Mouse (Mus musculus) stomach, postnatal 0 days (tissue): ENCODE results near the gene Ccdc163. TPM values are rescaled to one million over a fixed set of nuclear protein-coding genes. Genes with fewer than 3 reads are reported as not detected.
"Not testable (repeated sequence)": the region's sequence is repeated elsewhere in the genome, so short reads cannot be mapped to it uniquely, and the experiment has no call there.

Experiments
- ATAC-seq: fragments of 200-750 bp; cut with Nextera tagmentation; 2 replicates; pipeline ENCODE4 v1.8.0; 2017; ENCODE audit not compliant: low FRiP score, low TSS enrichment
- DNase-seq: peaks from one replicate; pipeline ENCODE4 v3.0.0-alpha.2; 2016; ENCODE audit warnings: low spot score
- H3K27ac ChIP-seq: fragments of 300-500 bp; sonication (generic); replicated peaks from 2 replicates; pipeline ENCODE4 v1.5.1; 2014; ENCODE audit warnings: mild to moderate bottlenecking, control low read depth
- H3K27me3 ChIP-seq: fragments of 300-500 bp; sonication (generic); 2 replicates; pipeline ENCODE4 v1.6.1; 2014; ENCODE audit warnings: low read length; ENCODE audit not compliant: control insufficient read depth, insufficient read depth
- H3K36me3 ChIP-seq: fragments of 300-500 bp; sonication (generic); 2 replicates; pipeline ENCODE4 v1.6.1; 2014; ENCODE audit warnings: low read length, mixed read lengths; ENCODE audit not compliant: control insufficient read depth, insufficient read depth
- H3K4me1 ChIP-seq: fragments of 300-500 bp; sonication (generic); replicated peaks from 2 replicates; pipeline ENCODE4 v1.6.1; 2014; ENCODE audit warnings: antibody characterized with exemption; ENCODE audit not compliant: control insufficient read depth, insufficient read depth
- H3K4me2 ChIP-seq: fragments of 300-500 bp; sonication (generic); replicated peaks from 2 replicates; pipeline ENCODE4 v1.6.1; 2014; ENCODE audit warnings: low read depth, mild to moderate bottlenecking, control low read depth, moderate library complexity
- H3K4me3 ChIP-seq: fragments of 300-500 bp; sonication (generic); 2 replicates; pipeline ENCODE4 v1.5.1; 2014; ENCODE audit warnings: low read depth, low read length, control low read depth
- H3K9ac ChIP-seq: fragments of 300-500 bp; sonication (generic); 2 replicates; pipeline ENCODE4 v1.6.1; 2014; ENCODE audit warnings: mild to moderate bottlenecking, low read length, control low read depth, mixed read lengths
- H3K9me3 ChIP-seq: fragments of 300-500 bp; sonication (generic); 2 replicates; pipeline ENCODE4 v1.6.1; 2016; ENCODE audit warnings: low read length; ENCODE audit not compliant: control insufficient read depth
- CTCF ChIP-seq: IDR thresholded peaks from 2 replicates; pipeline ENCODE4 v1.5.1; 2016; ENCODE audit warnings: antibody characterized with exemption, low read depth, mild to moderate bottlenecking, moderate library complexity
- EP300 ChIP-seq: optimal IDR thresholded peaks from 2 replicates; pipeline ENCODE3; 2016; ENCODE audit warnings: antibody characterized with exemption
- WGBS: fragments of 180-500 bp; shearing (Covaris S2); extraction: QIAGEN DNeasy Blood & Tissue Kit; methylation state at CpG from one replicate; pipeline ENCODE4 v1.1.7; 2014; 5-methylcytosine and 5-hydroxymethylcytosine counted together
- polyA plus RNA-seq: library from polyadenylated mRNA; unstranded; fragments of >200 nt; fragmentation: Nextera tagmentation; extraction: Ambion mirVana; gene quantifications from 2 replicates; pipeline ENCODE4 v1.2.1, GENCODE M21; 2015

Ccdc163 gene
- polyA plus RNA-seq, 1 experiment from 2014 or later: 9.8 TPM

GRCm38 (mm10) chr4:116679141-116679540 is 29.2 kb upstream of the Ccdc163 start:
- Histone ChIP-seq H3K4me3 (no peak overlapping the region), H3K36me3 (no peaks in the 10 kb centered on the region), H3K27me3 (no peaks in the 10 kb centered on the region), H3K9me3 (no peaks in the 10 kb centered on the region), H3K4me2 (no peak overlapping the region), H3K4me1 (no peaks in the 10 kb centered on the region), H3K27ac (no peak overlapping the region), H3K9ac (no peak overlapping the region)
- ATAC-seq (peak; percentile 40; the same call in 1 of the 2 replicates), DNase-seq (no peak)
- WGBS: 51% methylated on average over 5 of the region's 5 CpGs
- TF ChIP-seq CTCF: no peak
- TF ChIP-seq EP300: no peak

- H3K9me3 ChIP-seq: not testable (repeated sequence)
Measured at GRCm38 (mm10) chr4:116680521-116680920, 27.8 kb upstream of the Ccdc163 start.

GRCm38 (mm10) chr4:116683957-116684356 is 24.4 kb upstream of the Ccdc163 start:
- 0 out of 2 replicates have a peak, but pooled peaks cover 4% of the 10 kb centered on the region for H3K36me3 ChIP-seq
- H3K4me1 ChIP-seq: peaks cover 3% of the 10 kb centered on the region; the same call in 1 of the 2 replicates
- H3K27me3 ChIP-seq: no peaks in the 10 kb centered on the region
- H3K27ac ChIP-seq: no peak overlapping the region
- no peaks in the 10 kb centered on the region for H3K9me3 ChIP-seq
- ATAC-seq: no peak
- no peak for DNase-seq
- H3K9ac ChIP-seq: no peak overlapping the region
- WGBS: 70% methylated on average over 4 of the region's 4 CpGs
- no peak overlapping the region for H3K4me2 ChIP-seq
- no peak for TF ChIP-seq EP300
- no peak for TF ChIP-seq CTCF
- H3K4me3 ChIP-seq: no peak overlapping the region

More at GRCm38 (mm10) chr4:116680521-116680920, 27.8 kb upstream of the Ccdc163 start:
- H3K27ac ChIP-seq, H3K4me1 ChIP-seq, H3K4me2 ChIP-seq, DNase-seq, H3K27me3 ChIP-seq, H3K9ac ChIP-seq, H3K4me3 ChIP-seq, ATAC-seq, H3K36me3 ChIP-seq: not testable (repeated sequence)
- 98% methylated on average over 4 of the region's 4 CpGs for WGBS

- DNase-seq (no peak), ATAC-seq (no peak)
- TF ChIP-seq CTCF: no peak
- TF ChIP-seq EP300: no peak
- WGBS: 76% methylated on average over 2 of the region's 2 CpGs
- Histone ChIP-seq H3K27me3 (no peaks in the 10 kb centered on the region), H3K4me1 (peaks cover 3% of the 10 kb centered on the region; the same call in 1 of the 2 replicates), H3K4me3 (no peak overlapping the region), H3K9ac (peak overlapping the region; percentile 85; the same call in 1 of the 2 replicates), H3K4me2 (peak overlapping the region; percentile 56; the same call in 1 of the 2 replicates), H3K36me3 (0 out of 2 replicates have a peak, but pooled peaks cover 7% of the 10 kb centered on the region), H3K27ac (peak overlapping the region; percentile 99), H3K9me3 (no peaks in the 10 kb centered on the region)
Measured at GRCm38 (mm10) chr4:116684665-116685064, 23.6 kb upstream of the Ccdc163 start.

- Histone ChIP-seq H3K9ac (peak within 1 kb of the TSS; percentile 85), H3K27ac (peak within 1 kb of the TSS; percentile 99), H3K27me3 (no peaks in the 10 kb centered on the region), H3K36me3 (0 out of 2 replicates have a peak, but pooled peaks cover 7% of the 10 kb centered on the region), H3K4me2 (peak within 1 kb of the TSS; percentile 56), H3K4me3 (peak within 1 kb of the TSS; percentile 71), H3K9me3 (no peaks in the 10 kb centered on the region), H3K4me1 (peaks cover 3% of the 10 kb centered on the region; the same call in 1 of the 2 replicates)
- ATAC-seq (peak; percentile 93), DNase-seq (peak; percentile 96)
- under 1% methylated on average over 56 of the region's 56 CpGs for WGBS
- peak; percentile 89 for TF ChIP-seq CTCF
- TF ChIP-seq EP300: peak; percentile 99
Measured at GRCm38 (mm10) chr4:116685402-116686061, 22.8 kb upstream of the Ccdc163 start, which contains the start of gene Prdx1. Gene Prdx1, plus strand, starts transcription at chr4:116685544.

GRCm38 (mm10) chr4:116687041-116687440 is 21.3 kb upstream of the Ccdc163 start:
- Histone ChIP-seq H3K27ac (no peak overlapping the region), H3K9me3 (no peaks in the 10 kb centered on the region), H3K4me2 (peak overlapping the region; percentile 56), H3K27me3 (no peaks in the 10 kb centered on the region), H3K36me3 (peaks cover 9% of the 10 kb centered on the region; the same call in 1 of the 2 replicates), H3K9ac (peak overlapping the region; percentile 85; the same call in 1 of the 2 replicates), H3K4me1 (peaks cover 3% of the 10 kb centered on the region; the same call in 1 of the 2 replicates), H3K4me3 (peak overlapping the region; percentile 71)
- 18% methylated on average over 1 of the region's 1 CpGs for WGBS
- no peak for DNase-seq
- TF ChIP-seq CTCF (no peak), EP300 (no peak)
- no peak for ATAC-seq
